Mouse (Mus musculus): ENCODE results near the gene Apba1. TPM values are rescaled to one million over a fixed set of nuclear protein-coding genes. Genes with fewer than 3 reads are reported as not detected.

The Apba1 gene
- total RNA-seq, 1 experiment, result 0.22 TPM

- in situ Hi-C loops (cut with MboI; ENCODE audit: low sequenced_read_pairs in 2 of 2, unreplicated experiment in 2 of 2), result no loop called here
- no peaks in the 10 kb centered on the region; the same call in 1 of the 2 replicates for H3K36me3 ChIP-seq (ENCODE audit: control insufficient read depth, insufficient read depth, low read length, poor library complexity, severe bottlenecking)
- no peak overlapping the region for H3K4me3 ChIP-seq (ENCODE audit: insufficient read depth in 1 of 2, low read depth in 1 of 2, low read length in 2 of 2, poor library complexity in 1 of 2, severe bottlenecking in 1 of 2)
- H3K27ac ChIP-seq (ENCODE audit: insufficient read depth, low read depth, low read length, poor library complexity, severe bottlenecking), result no peak overlapping the region
- H3K9ac ChIP-seq (ENCODE audit: insufficient read depth, low read depth, low read length, poor library complexity, severe bottlenecking), result no peak overlapping the region
- no peaks in the 10 kb centered on the region for H3K9me3 ChIP-seq (ENCODE audit: control insufficient read depth, insufficient read depth, low read depth, low read length)
- DNase-seq (ENCODE audit: low read depth, low spot score), result no peak
- H3K4me1 ChIP-seq (ENCODE audit: control insufficient read depth in 2 of 2, insufficient read depth in 2 of 2, low read length in 2 of 2, poor library complexity in 1 of 2), result no peaks in the 10 kb centered on the region
- TF ChIP-seq ZNF384 (IDR thresholded peaks at IDR 0.05; ENCODE audit: low read depth, low read length) (no peak), CHD2 (IDR thresholded peaks at IDR 0.05; ENCODE audit: low read depth, low read length) (no peak), HCFC1 (IDR thresholded peaks at IDR 0.05; ENCODE audit: borderline replicate concordance, insufficient read depth, low read length) (no peak), ZC3H11A (IDR thresholded peaks at IDR 0.05; ENCODE audit: borderline replicate concordance, low read depth, low read length) (no peak), MAFK (IDR thresholded peaks at IDR 0.05; ENCODE audit: insufficient read depth, low read depth, low read length) (no peak)
Measured at GRCm38 (mm10) chr19:23924791-23925190, 166.1 kb downstream of the Apba1 start.

GRCm38 (mm10) chr19:23925541-23925940, 166.9 kb downstream of the Apba1 start:
- in situ Hi-C loops (cut with MboI; ENCODE audit: low sequenced_read_pairs in 2 of 2, unreplicated experiment in 2 of 2), result no loop called here
- H3K36me3 ChIP-seq (ENCODE audit: control insufficient read depth, insufficient read depth, low read length, poor library complexity, severe bottlenecking), result no peaks in the 10 kb centered on the region; the same call in 1 of the 2 replicates
- no peaks in the 10 kb centered on the region for H3K9me3 ChIP-seq (ENCODE audit: control insufficient read depth, insufficient read depth, low read depth, low read length)
- H3K4me1 ChIP-seq (ENCODE audit: control insufficient read depth in 2 of 2, insufficient read depth in 2 of 2, low read length in 2 of 2, poor library complexity in 1 of 2), result no peaks in the 10 kb centered on the region
- H3K4me3 ChIP-seq (ENCODE audit: insufficient read depth in 1 of 2, low read depth in 1 of 2, low read length in 2 of 2, poor library complexity in 1 of 2, severe bottlenecking in 1 of 2), result no peak overlapping the region
- H3K9ac ChIP-seq (ENCODE audit: insufficient read depth, low read depth, low read length, poor library complexity, severe bottlenecking), result no peak overlapping the region
- TF ChIP-seq CHD2 (IDR thresholded peaks at IDR 0.05; ENCODE audit: low read depth, low read length) (no peak), ZNF384 (IDR thresholded peaks at IDR 0.05; ENCODE audit: low read depth, low read length) (no peak)
- DNase-seq (ENCODE audit: low read depth, low spot score), result no peak
- H3K27ac ChIP-seq (ENCODE audit: insufficient read depth, low read depth, low read length, poor library complexity, severe bottlenecking), result no peak overlapping the region

- no peak for DNase-seq (ENCODE audit: low read depth, low spot score)
- Histone ChIP-seq H3K9me3 (ENCODE audit: control insufficient read depth, insufficient read depth, low read depth, low read length) (no peaks in the 10 kb centered on the region), H3K4me1 (ENCODE audit: control insufficient read depth in 2 of 2, insufficient read depth in 2 of 2, low read length in 2 of 2, poor library complexity in 1 of 2) (no peaks in the 10 kb centered on the region), H3K4me3 (ENCODE audit: insufficient read depth in 1 of 2, low read depth in 1 of 2, low read length in 2 of 2, poor library complexity in 1 of 2, severe bottlenecking in 1 of 2) (no peak overlapping the region), H3K9ac (ENCODE audit: insufficient read depth, low read depth, low read length, poor library complexity, severe bottlenecking) (no peak overlapping the region), H3K36me3 (ENCODE audit: control insufficient read depth, insufficient read depth, low read length, poor library complexity, severe bottlenecking) (no peaks in the 10 kb centered on the region; the same call in 1 of the 2 replicates), H3K27ac (ENCODE audit: insufficient read depth, low read depth, low read length, poor library complexity, severe bottlenecking) (no peak overlapping the region)
- in situ Hi-C loops (cut with MboI; ENCODE audit: low sequenced_read_pairs in 2 of 2, unreplicated experiment in 2 of 2), result no loop called here
- TF ChIP-seq MAFK (IDR thresholded peaks at IDR 0.05; ENCODE audit: insufficient read depth, low read depth, low read length), result no peak
- TF ChIP-seq CHD2 (IDR thresholded peaks at IDR 0.05; ENCODE audit: low read depth, low read length), result no peak
- no peak for TF ChIP-seq HCFC1 (IDR thresholded peaks at IDR 0.05; ENCODE audit: borderline replicate concordance, insufficient read depth, low read length)
- no peak for TF ChIP-seq ZC3H11A (IDR thresholded peaks at IDR 0.05; ENCODE audit: borderline replicate concordance, low read depth, low read length)
- TF ChIP-seq ZNF384 (IDR thresholded peaks at IDR 0.05; ENCODE audit: low read depth, low read length), result no peak
Measured at GRCm38 (mm10) chr19:23930826-23931225, 172.1 kb downstream of the Apba1 start.

DNA sequence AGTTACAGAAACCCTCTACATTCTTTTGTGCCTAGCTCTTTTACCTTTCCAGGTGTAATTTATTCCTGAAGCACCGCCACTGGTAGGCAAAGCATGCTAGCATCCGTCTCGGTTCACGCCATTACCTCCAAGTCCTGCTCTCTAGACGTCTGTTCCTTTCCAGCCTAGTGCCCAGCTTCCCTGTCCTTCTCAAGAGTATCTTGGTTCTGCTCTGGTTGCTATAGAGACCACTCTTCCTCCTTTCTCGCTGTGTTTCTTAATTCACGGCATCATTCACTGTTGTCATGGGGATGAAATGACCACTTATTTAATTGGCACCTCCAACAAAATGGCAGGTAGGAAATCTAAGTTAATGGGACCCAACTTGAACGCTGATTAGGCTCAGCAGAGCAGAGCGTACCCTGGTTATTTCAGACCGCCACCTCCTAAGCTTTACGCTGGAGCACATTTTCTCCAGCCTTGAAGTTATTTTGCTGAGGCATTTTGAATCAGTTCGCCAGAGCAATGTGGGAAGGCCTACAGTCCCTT, 182.8 kb downstream of the Apba1 start:
- H3K9ac ChIP-seq (ENCODE audit: insufficient read depth, low read depth, low read length, poor library complexity, severe bottlenecking), result no peak overlapping the region
- no peak overlapping the region for H3K4me3 ChIP-seq (ENCODE audit: insufficient read depth in 1 of 2, low read depth in 1 of 2, low read length in 2 of 2, poor library complexity in 1 of 2, severe bottlenecking in 1 of 2)
- H3K36me3 ChIP-seq (ENCODE audit: control insufficient read depth, insufficient read depth, low read length, poor library complexity, severe bottlenecking), result no peaks in the 10 kb centered on the region
- in situ Hi-C loops (cut with MboI; ENCODE audit: low sequenced_read_pairs in 2 of 2, unreplicated experiment in 2 of 2), result no loop called here
- DNase-seq (ENCODE audit: low read depth, low spot score), result no peak
- peaks cover 0 to 2% of the 10 kb centered on the region in 2 experiments; a peak in 1 of 4 replicates for H3K4me1 ChIP-seq (ENCODE audit: control insufficient read depth in 2 of 2, insufficient read depth in 2 of 2, low read length in 2 of 2, poor library complexity in 1 of 2)
- TF ChIP-seq CHD2 (IDR thresholded peaks at IDR 0.05; ENCODE audit: low read depth, low read length) (no peak), ZC3H11A (IDR thresholded peaks at IDR 0.05; ENCODE audit: borderline replicate concordance, low read depth, low read length) (no peak), MAFK (IDR thresholded peaks at IDR 0.05; ENCODE audit: insufficient read depth, low read depth, low read length) (no peak), ZNF384 (IDR thresholded peaks at IDR 0.05; ENCODE audit: low read depth, low read length) (no peak)
- H3K27ac ChIP-seq (ENCODE audit: insufficient read depth, low read depth, low read length, poor library complexity, severe bottlenecking), result no peak overlapping the region
- H3K9me3 ChIP-seq (ENCODE audit: control insufficient read depth, insufficient read depth, low read depth, low read length), result no peaks in the 10 kb centered on the region

DNA sequence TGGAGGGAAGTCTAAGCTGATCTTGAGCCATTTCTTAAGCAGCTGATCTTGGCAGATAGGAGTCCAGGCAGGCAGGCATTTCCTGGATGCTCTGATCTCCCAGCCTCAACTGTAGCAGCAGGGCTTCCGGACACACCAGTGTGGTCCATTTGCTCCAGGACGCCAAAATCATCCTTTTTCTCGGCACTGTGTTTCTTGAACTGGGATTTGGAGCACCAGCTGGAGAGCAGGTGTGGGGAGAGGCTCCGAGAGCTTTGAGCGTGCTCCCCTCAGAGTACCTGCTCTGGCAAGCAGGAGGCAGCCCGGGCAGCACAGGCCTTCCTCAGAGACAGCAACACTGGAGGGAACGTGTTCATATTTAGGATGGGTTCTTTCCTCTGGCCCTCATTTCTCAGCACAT, 184.2 kb downstream of the Apba1 start:
- H3K9ac ChIP-seq (ENCODE audit: insufficient read depth, low read depth, low read length, poor library complexity, severe bottlenecking), result no peak overlapping the region
- DNase-seq (ENCODE audit: low read depth, low spot score), result no peak
- no peaks in the 10 kb centered on the region for H3K9me3 ChIP-seq (ENCODE audit: control insufficient read depth, insufficient read depth, low read depth, low read length)
- no peak overlapping the region for H3K27ac ChIP-seq (ENCODE audit: insufficient read depth, low read depth, low read length, poor library complexity, severe bottlenecking)
- H3K4me1 ChIP-seq (ENCODE audit: control insufficient read depth in 2 of 2, insufficient read depth in 2 of 2, low read length in 2 of 2, poor library complexity in 1 of 2), result peaks cover 3 to 4% of the 10 kb centered on the region in 2 experiments; a peak in 1 of 4 replicates
- in situ Hi-C loops (cut with MboI; ENCODE audit: low sequenced_read_pairs in 2 of 2, unreplicated experiment in 2 of 2), result no loop called here
- H3K4me3 ChIP-seq (ENCODE audit: insufficient read depth in 1 of 2, low read depth in 1 of 2, low read length in 2 of 2, poor library complexity in 1 of 2, severe bottlenecking in 1 of 2), result no peak overlapping the region
- no peak for TF ChIP-seq MAFK (IDR thresholded peaks at IDR 0.05; ENCODE audit: insufficient read depth, low read depth, low read length)
- no peak for TF ChIP-seq ZC3H11A (IDR thresholded peaks at IDR 0.05; ENCODE audit: borderline replicate concordance, low read depth, low read length)
- TF ChIP-seq CHD2 (IDR thresholded peaks at IDR 0.05; ENCODE audit: low read depth, low read length), result no peak
- TF ChIP-seq ZNF384 (IDR thresholded peaks at IDR 0.05; ENCODE audit: low read depth, low read length), result no peak
- no peak for TF ChIP-seq HCFC1 (IDR thresholded peaks at IDR 0.05; ENCODE audit: borderline replicate concordance, insufficient read depth, low read length)
- no peaks in the 10 kb centered on the region for H3K36me3 ChIP-seq (ENCODE audit: control insufficient read depth, insufficient read depth, low read length, poor library complexity, severe bottlenecking)

Data from ES-E14 (cell line).